Mouse (Mus musculus): ENCODE data around the gene Lrmda.

The Lrmda gene

GRCm38 (mm10) chr14:22649411-22649911 is 629.9 kb downstream of the Lrmda start:
- no peak for DNase-seq (ENCODE audit: low spot score in 2 of 2)

DNA sequence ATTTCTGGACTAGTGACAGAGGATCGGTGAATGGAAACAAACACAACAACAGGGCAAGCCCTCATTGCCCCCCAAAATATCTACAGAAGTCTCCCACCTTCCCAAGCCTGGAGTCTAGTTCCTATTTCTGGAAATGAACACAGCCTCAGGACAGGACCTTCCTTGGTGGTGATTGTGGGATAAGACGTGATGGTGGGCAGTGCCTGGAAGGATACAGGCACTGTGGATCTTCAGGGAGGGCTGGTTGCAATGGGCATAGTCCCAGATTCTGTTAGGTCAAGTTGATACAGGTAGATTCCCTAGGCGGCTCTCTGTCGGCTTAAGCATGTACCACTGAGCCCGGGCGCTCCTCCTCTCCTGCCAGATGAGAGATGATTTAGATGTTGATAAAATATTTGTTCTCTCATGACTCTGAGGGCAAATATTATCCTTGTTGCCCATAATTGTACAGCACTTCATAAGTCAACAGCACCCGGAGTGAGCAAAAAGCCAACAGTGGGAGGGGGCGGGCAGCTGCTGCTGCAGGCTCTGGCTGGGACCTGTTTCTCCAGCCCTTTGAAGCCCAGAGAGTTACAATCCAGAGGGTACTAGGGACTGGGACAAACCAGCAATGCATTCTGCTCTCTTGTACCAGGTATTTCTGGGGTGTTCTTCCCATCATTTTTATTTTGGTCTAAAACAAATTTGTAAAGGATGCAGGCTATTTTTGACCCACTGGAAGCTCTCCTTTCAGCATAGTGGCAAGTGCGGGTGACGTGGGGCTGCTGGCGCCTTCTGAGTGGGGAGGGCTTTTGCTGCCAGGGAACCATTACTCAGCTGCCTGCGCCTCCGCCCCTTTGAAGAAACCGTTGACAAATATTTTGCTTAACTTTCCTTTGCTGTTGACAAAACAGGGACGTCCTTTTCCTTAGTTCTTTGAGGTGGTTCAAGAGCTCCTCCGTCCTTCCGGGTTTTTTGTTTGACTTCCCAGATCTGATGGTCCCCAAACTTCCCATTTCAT is 630.8 kb downstream of the Lrmda start:
- DNase-seq (ENCODE audit: low spot score in 2 of 2) = no peak

DNA sequence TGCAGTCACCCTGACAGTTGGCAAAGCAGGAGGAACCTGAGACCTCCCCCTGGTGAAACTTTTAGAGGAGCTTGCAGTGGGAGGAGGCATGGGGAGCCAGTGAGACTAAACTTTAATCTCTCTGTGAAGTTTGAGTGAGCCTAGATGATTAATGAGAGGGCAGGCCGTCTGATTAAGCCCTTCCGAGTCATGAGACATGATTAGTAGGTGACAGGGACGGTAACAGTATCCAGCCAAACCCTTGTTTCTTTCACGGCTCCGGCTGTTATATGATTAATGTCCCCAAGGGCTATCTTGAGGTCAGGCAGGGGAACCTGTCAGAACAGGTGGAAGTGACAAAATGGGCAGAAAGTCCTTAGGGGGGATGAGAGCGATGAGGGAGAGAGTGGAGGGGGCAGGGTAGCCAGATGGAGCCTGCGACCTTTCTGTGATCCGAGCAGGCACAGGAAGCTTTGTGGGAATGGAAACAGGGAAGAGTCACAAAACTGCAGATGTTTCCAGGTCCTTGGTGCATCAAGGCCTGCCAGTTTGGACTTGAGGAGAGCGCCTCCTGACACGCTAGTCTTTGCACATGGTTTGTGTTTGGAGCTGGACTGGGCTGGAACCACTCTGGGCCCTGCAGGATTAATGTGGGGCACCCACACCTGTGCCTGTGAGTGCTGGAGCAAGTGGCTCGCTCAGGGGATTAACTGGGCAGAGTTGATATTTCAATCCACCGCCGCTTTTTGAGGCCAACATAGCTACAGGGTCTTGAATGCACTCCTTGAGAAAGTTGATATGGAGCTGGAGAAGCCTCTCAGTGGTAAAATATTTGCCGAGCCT is 631.8 kb downstream of the Lrmda start:
- DNase-seq (ENCODE audit: low spot score in 2 of 2) = no peak

DNA sequence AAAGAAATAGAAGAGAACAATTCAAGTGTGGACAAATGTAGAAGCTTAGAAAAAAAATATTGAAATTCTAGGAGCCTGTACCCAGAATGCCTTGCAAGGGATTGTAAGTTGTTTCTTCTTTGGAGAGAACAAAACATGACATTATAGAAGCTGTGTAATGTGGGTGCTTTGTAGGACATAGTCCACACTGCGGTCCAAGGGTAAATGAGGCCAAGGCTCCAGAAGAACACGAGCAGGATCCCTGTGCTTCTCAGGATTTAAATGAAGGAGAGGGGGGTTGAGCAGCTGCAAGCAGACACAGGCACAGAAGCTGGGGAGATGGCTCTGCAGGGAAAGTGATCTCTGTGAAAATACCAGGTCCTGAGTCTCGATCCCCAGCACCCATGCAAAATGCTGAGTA is 643.0 kb downstream of the Lrmda start:
- DNase-seq (ENCODE audit: low spot score in 2 of 2) = no peak

DNA sequence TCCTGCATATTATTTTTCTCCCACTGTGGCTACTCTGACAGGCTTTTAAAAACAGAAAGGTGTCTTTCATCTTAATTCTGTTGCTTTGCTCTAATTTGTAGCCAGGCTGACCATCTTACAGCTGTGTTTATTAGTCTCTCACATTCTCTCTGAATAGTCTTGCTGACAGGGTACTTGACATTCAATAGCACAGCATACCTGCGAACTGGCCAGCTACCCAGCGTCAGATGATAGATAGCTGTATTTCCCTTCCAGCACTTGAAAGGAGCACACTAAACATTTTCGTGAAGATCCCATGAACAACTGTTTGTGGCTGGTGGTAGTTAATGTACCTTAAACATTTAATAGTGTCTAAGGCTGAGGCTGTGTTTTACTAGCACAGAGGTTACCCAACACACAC is 646.9 kb downstream of the Lrmda start:
- no peak for DNase-seq (ENCODE audit: low spot score in 2 of 2)

GRCm38 (mm10) chr14:22668302-22668701 is 648.8 kb downstream of the Lrmda start:
- no peak for DNase-seq (ENCODE audit: low spot score in 2 of 2)

- DNase-seq (ENCODE audit: low spot score in 2 of 2) = no peak
Observed at GRCm38 (mm10) chr14:22668711-22669110, 649.2 kb downstream of the Lrmda start.

DNA sequence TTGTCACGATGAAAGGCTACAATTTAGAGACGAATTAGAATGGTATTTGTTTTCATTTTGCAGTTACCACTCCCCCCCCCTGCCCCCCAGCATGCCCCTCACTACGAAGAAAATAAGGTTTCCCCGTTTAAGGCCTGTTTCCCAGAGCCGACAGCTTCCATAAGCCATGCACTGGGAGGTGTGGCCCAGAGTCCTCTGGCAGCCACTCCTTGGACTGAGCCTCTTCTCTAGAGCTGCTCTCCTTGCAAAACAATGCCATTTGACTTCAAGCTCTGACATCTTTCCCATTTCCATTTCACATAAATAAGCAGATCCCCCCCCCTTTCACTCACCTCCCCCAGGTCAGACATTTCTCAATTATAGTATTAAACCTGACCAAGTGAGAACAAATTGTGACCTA is 654.1 kb downstream of the Lrmda start:
- DNase-seq (ENCODE audit: low spot score in 2 of 2) = no peak

DNA sequence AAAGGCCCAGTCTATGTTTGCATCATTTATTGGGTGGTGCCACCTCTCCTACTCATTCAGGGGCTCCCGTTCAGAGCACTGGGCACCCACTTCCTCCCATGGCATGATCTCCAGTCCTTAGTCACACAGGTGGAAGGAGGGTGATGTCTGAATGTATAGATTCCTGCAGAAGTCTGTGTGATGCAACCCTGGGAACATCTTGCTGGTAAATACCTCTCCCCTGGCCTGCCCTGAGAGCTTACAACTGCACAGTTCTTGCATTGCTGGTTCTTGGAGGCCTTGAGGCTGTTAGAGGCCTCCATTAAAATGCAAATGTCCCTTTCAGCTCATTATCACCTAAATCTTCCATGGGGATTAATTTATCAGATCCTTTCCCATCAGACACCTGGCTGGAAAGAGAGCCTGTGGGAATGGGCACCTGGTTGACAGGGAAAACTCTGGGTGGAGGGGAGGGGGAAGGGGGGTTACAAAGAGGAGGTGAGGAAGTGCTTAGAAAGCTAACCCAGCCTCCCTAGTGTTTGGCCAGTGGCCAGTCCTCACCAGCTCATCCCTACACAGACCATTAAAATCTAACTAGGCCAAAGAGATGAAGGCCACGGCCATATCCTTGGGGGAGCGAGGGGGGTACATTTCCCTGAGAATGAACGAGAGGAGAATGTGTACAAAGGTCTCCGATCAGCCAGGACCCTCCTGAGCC is 659.6 kb downstream of the Lrmda start:
- DNase-seq (ENCODE audit: low spot score in 2 of 2) = no peak

DNA sequence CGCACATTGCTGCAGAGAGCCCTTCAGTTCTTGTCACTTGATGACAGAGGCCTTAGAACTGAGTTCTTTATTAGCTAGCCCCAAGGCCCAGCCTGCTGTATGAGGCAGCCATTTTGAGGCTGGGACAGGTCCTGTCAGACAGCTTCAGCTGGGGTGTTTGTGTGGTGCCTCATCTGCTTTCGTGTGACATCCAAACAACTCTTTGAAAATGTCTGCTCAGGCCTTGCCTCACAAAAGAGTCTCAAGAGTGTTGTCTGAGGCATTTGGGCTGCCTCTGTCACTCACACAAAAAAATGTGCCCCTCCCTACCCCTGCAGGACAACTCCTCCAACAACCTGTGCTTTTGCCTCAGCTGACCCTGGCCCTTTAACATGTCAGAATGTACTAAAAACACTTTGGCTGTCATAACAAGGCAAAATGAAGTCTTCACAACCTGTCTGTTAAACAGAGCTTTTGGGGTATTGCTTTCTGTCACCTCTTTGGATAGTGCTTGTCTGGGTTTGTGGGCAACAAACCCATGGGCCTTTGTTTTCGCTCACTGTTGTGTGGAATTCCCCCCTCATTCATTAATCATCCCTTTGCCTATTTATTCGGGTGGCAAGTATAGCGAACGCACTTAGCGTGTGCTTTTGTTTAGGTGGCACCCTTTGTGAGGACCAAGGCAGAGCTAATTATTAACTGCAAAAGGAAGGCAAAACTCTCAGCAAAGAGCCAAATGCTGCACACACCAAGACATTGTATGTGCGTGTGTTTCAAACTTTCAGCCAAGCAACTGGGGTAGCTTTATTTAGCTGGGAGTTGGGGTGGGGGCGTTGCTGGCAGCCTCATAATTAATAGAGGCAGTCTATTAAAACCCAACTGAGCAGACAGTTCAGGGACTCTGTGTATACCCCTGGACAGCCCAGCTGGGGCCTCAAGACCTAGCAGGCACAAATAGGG is 660.5 kb downstream of the Lrmda start:
- no peak for DNase-seq (ENCODE audit: low spot score in 2 of 2)

GRCm38 (mm10) chr14:22686886-22687285 is 667.4 kb downstream of the Lrmda start:
- DNase-seq (ENCODE audit: low spot score in 2 of 2) = no peak

DNA sequence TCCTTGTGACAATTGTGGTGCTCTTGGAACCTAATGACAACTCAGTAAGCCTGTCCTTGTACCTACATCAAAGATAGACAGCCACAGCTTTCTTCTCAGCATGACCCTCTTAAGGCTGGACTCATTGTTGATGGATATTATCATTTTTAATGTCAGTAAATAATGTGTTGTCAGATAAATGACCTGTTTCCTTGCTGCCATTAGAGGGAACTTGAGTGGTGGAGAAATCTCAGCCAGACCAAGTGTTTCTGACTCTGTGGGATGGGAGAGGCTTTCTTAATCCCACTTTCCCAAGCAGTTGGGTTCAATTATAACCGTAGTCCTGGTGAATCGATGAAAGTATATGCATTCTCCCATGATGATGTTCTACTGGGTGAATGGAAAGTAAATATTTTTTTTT is 668.9 kb downstream of the Lrmda start:
- DNase-seq (ENCODE audit: low spot score in 2 of 2) = no peak

GRCm38 (mm10) chr14:22695448-22695847 is 675.9 kb downstream of the Lrmda start:
- DNase-seq (ENCODE audit: low spot score in 2 of 2) = no peak

DNA sequence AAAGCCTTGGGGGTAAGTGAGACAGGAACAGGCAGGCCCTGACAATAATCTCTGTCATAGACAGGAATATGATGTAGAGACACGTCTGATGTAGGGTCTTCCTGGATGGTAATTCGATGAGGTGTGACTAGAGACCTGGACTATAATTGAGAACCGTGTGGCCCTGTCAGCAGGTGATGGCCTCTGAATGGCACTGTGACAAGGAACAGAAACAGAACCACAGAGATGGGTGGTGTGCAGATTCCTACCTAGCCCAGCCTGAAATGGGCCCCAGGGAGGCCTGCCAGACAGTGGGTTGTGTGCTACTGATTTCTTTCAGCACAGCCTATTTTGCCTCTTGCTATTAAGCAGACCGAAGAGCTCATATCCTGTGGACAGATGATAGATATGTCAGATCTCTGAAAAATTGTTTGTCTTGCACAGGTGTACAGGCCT is 676.4 kb downstream of the Lrmda start:
- no peak for DNase-seq (ENCODE audit: low spot score in 2 of 2)

DNA sequence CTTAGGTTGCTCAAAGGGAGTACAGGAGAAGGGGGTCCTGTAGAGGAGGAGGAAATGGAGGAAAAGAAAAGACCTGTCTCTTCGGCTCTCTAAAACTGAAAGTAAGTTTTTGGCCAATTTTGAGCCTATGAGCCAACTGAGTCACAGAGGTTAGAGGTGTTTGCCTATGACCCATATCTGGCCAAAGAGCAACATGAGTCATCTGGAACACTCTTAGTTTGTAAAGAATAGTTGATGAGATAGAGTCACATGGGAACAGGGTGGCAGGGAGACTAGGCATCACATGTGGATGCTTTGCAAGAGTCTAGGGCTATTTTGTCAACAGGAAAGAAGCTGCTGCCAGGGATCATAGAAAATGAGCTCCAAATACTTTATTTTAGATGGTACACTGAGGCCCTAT is 680.7 kb downstream of the Lrmda start:
- no peak for DNase-seq (ENCODE audit: low spot score in 2 of 2)

GRCm38 (mm10) chr14:22700690-22701089 is 681.2 kb downstream of the Lrmda start:
- no peak for DNase-seq (ENCODE audit: low spot score in 2 of 2)

GRCm38 (mm10) chr14:22707958-22708701 is 688.6 kb downstream of the Lrmda start:
- DNase-seq (ENCODE audit: low spot score in 2 of 2) = no peak

GRCm38 (mm10) chr14:22710071-22710661 is 690.7 kb downstream of the Lrmda start:
- no peak for DNase-seq (ENCODE audit: low spot score in 2 of 2)

DNA sequence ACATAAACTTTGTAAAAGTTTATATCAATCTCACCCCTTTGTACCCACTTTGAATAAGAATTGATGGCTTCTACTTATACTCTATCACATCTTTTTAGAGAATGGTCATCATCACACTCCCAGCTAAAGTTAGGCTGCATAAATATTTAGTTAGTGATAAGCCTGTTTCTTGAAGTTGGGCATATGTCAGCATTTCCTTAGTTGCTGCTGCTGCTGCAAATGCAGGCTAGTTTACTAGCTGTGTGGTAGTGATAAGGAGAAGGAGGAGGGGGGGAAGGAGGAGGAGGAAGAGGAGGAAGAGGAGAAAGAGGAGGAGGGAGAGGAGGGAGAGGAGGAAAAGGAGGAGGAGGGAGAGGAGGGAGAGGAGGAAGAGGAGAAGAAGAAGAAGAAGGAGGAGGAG is 692.9 kb downstream of the Lrmda start:
- no peak for DNase-seq (ENCODE audit: low spot score in 2 of 2)

All from spleen, postnatal 36 days (tissue).